Mouse (Mus musculus): Measurements from ENCODE around the gene Dnajc4. TPM values are rescaled to one million over a fixed set of nuclear protein-coding genes. Genes with fewer than 3 reads are reported as not detected.

The Dnajc4 gene
- polyA plus RNA-seq, 2 experiments: 24.4 to 32.4 TPM

- no peak overlapping the region for H3K27ac ChIP-seq (replicated peaks; ENCODE audit: low read depth, low read length)
- H3K4me1 ChIP-seq (ENCODE audit: control insufficient read depth, insufficient read depth, low read length): peaks cover 18% of the 10 kb centered on the region
- TF ChIP-seq POLR2A (IDR thresholded peaks at IDR 0.05; ENCODE audit: borderline replicate concordance, extremely low read depth, insufficient read depth, insufficient read length): no peak
- H3K9me3 ChIP-seq (ENCODE audit: control insufficient read depth, low read length): no peaks in the 10 kb centered on the region
- H3K4me3 ChIP-seq (replicated peaks; ENCODE audit: low read length): no peak overlapping the region
- no peak overlapping the region for H3K4me2 ChIP-seq (replicated peaks; ENCODE audit: low read depth, low read length, severe bottlenecking)
- peaks cover 22% of the 10 kb centered on the region for H3K36me3 ChIP-seq (ENCODE audit: control insufficient read depth, insufficient read depth, low read length)
- H3K9ac ChIP-seq (ENCODE audit: low read depth, low read length, severe bottlenecking): no peak overlapping the region
- ATAC-seq (ENCODE audit: low FRiP score, low read depth): no peak
- no peak for DNase-seq (ENCODE audit: low spot score)
- 89% methylated on average over 5 of the region's 5 CpGs for WGBS
- H3K27me3 ChIP-seq (ENCODE audit: control insufficient read depth, insufficient read depth, low read length): no peaks in the 10 kb centered on the region
Measured at GRCm38 (mm10) chr19:6949532-6949931, 42.8 kb downstream of the Dnajc4 start.

- Histone ChIP-seq H3K4me1 (ENCODE audit: control insufficient read depth, insufficient read depth, low read length) (peaks cover 18% of the 10 kb centered on the region), H3K4me2 (replicated peaks; ENCODE audit: low read depth, low read length, severe bottlenecking) (no peak overlapping the region), H3K9ac (ENCODE audit: low read depth, low read length, severe bottlenecking) (no peak overlapping the region), H3K27me3 (ENCODE audit: control insufficient read depth, insufficient read depth, low read length) (no peaks in the 10 kb centered on the region), H3K9me3 (ENCODE audit: control insufficient read depth, low read length) (no peaks in the 10 kb centered on the region), H3K36me3 (ENCODE audit: control insufficient read depth, insufficient read depth, low read length) (peaks cover 12% of the 10 kb centered on the region), H3K4me3 (replicated peaks; ENCODE audit: low read length) (no peak overlapping the region), H3K27ac (replicated peaks; ENCODE audit: low read depth, low read length) (no peak overlapping the region)
- TF ChIP-seq POLR2A (IDR thresholded peaks at IDR 0.05; ENCODE audit: borderline replicate concordance, extremely low read depth, insufficient read depth, insufficient read length): no peak
- ATAC-seq (ENCODE audit: low FRiP score, low read depth): no peak
- WGBS: 81% methylated on average over 4 of the region's 4 CpGs
- no peak for DNase-seq (ENCODE audit: low spot score)
Measured at GRCm38 (mm10) chr19:6948186-6948585, 44.2 kb downstream of the Dnajc4 start.

- DNase-seq (ENCODE audit: low spot score) (no peak), ATAC-seq (ENCODE audit: low FRiP score, low read depth) (no peak)
- no peak overlapping the region for H3K4me3 ChIP-seq (replicated peaks; ENCODE audit: low read length)
- H3K4me1 ChIP-seq (ENCODE audit: control insufficient read depth, insufficient read depth, low read length): peaks cover 18% of the 10 kb centered on the region
- H3K9me3 ChIP-seq (ENCODE audit: control insufficient read depth, low read length): no peaks in the 10 kb centered on the region
- no peak for TF ChIP-seq POLR2A (IDR thresholded peaks at IDR 0.05; ENCODE audit: borderline replicate concordance, extremely low read depth, insufficient read depth, insufficient read length)
- H3K9ac ChIP-seq (ENCODE audit: low read depth, low read length, severe bottlenecking): no peak overlapping the region
- no peak overlapping the region for H3K4me2 ChIP-seq (replicated peaks; ENCODE audit: low read depth, low read length, severe bottlenecking)
- no peak overlapping the region for H3K27ac ChIP-seq (replicated peaks; ENCODE audit: low read depth, low read length)
- peaks cover 12% of the 10 kb centered on the region for H3K36me3 ChIP-seq (ENCODE audit: control insufficient read depth, insufficient read depth, low read length)
- no peaks in the 10 kb centered on the region for H3K27me3 ChIP-seq (ENCODE audit: control insufficient read depth, insufficient read depth, low read length)
- 52% methylated on average over 4 of the region's 4 CpGs for WGBS
Measured at GRCm38 (mm10) chr19:6947742-6948141, 44.6 kb downstream of the Dnajc4 start.

GRCm38 (mm10) chr19:6943709-6944108 is 48.7 kb downstream of the Dnajc4 start:
- Histone ChIP-seq H3K36me3 (ENCODE audit: control insufficient read depth, insufficient read depth, low read length) (peaks cover 12% of the 10 kb centered on the region), H3K4me3 (replicated peaks; ENCODE audit: low read length) (no peak overlapping the region), H3K27ac (replicated peaks; ENCODE audit: low read depth, low read length) (no peak overlapping the region), H3K4me1 (ENCODE audit: control insufficient read depth, insufficient read depth, low read length) (peaks cover 13% of the 10 kb centered on the region), H3K27me3 (ENCODE audit: control insufficient read depth, insufficient read depth, low read length) (no peaks in the 10 kb centered on the region), H3K9me3 (ENCODE audit: control insufficient read depth, low read length) (no peaks in the 10 kb centered on the region), H3K9ac (ENCODE audit: low read depth, low read length, severe bottlenecking) (no peak overlapping the region), H3K4me2 (replicated peaks; ENCODE audit: low read depth, low read length, severe bottlenecking) (no peak overlapping the region)
- no peak for DNase-seq (ENCODE audit: low spot score)
- no peak for ATAC-seq (ENCODE audit: low FRiP score, low read depth)
- 94% methylated on average over 6 of the region's 6 CpGs for WGBS
- no peak for TF ChIP-seq POLR2A (IDR thresholded peaks at IDR 0.05; ENCODE audit: borderline replicate concordance, extremely low read depth, insufficient read depth, insufficient read length)

- Histone ChIP-seq H3K4me1 (ENCODE audit: control insufficient read depth, insufficient read depth, low read length) (peaks cover 13% of the 10 kb centered on the region), H3K27me3 (ENCODE audit: control insufficient read depth, insufficient read depth, low read length) (no peaks in the 10 kb centered on the region), H3K9me3 (ENCODE audit: control insufficient read depth, low read length) (no peaks in the 10 kb centered on the region), H3K36me3 (ENCODE audit: control insufficient read depth, insufficient read depth, low read length) (peaks cover 9% of the 10 kb centered on the region), H3K27ac (replicated peaks; ENCODE audit: low read depth, low read length) (peak overlapping the region; percentile 90), H3K4me2 (replicated peaks; ENCODE audit: low read depth, low read length, severe bottlenecking) (peak overlapping the region; percentile 80), H3K4me3 (replicated peaks; ENCODE audit: low read length) (peak overlapping the region; percentile 65), H3K9ac (ENCODE audit: low read depth, low read length, severe bottlenecking) (peak overlapping the region; percentile 76)
- no peak for ATAC-seq (ENCODE audit: low FRiP score, low read depth)
- 28% methylated on average over 5 of the region's 5 CpGs for WGBS
- DNase-seq (ENCODE audit: low spot score): no peak
- TF ChIP-seq POLR2A (IDR thresholded peaks at IDR 0.05; ENCODE audit: borderline replicate concordance, extremely low read depth, insufficient read depth, insufficient read length): no peak
Measured at GRCm38 (mm10) chr19:6942764-6943163, 49.6 kb downstream of the Dnajc4 start.

GRCm38 (mm10) chr19:6942249-6942691 is 50.1 kb downstream of the Dnajc4 start, which contains the start of gene Gpr137:
Gene Gpr137, minus strand, starts transcription at chr19:6942480.
- peaks cover 9% of the 10 kb centered on the region for H3K36me3 ChIP-seq (ENCODE audit: control insufficient read depth, insufficient read depth, low read length)
- no peaks in the 10 kb centered on the region for H3K9me3 ChIP-seq (ENCODE audit: control insufficient read depth, low read length)
- H3K9ac ChIP-seq (ENCODE audit: low read depth, low read length, severe bottlenecking): peak within 1 kb of the TSS; percentile 76
- H3K4me1 ChIP-seq (ENCODE audit: control insufficient read depth, insufficient read depth, low read length): peaks cover 13% of the 10 kb centered on the region
- H3K27ac ChIP-seq (replicated peaks; ENCODE audit: low read depth, low read length): peak within 1 kb of the TSS; percentile 90
- TF ChIP-seq POLR2A (IDR thresholded peaks at IDR 0.05; ENCODE audit: borderline replicate concordance, extremely low read depth, insufficient read depth, insufficient read length): peak; percentile 69; the same call in 1 of the 2 replicates
- H3K4me3 ChIP-seq (replicated peaks; ENCODE audit: low read length): peak within 1 kb of the TSS; percentile 65
- peak; percentile 88 for ATAC-seq (ENCODE audit: low FRiP score, low read depth)
- WGBS: 0% methylated on average over 27 of the region's 27 CpGs
- peak within 1 kb of the TSS; percentile 80 for H3K4me2 ChIP-seq (replicated peaks; ENCODE audit: low read depth, low read length, severe bottlenecking)
- DNase-seq (ENCODE audit: low spot score): peak; percentile 93
- H3K27me3 ChIP-seq (ENCODE audit: control insufficient read depth, insufficient read depth, low read length): no peaks in the 10 kb centered on the region
